Mouse (Mus musculus) left cerebral cortex, adult 18-20 months (tissue): ENCODE data around the gene Il13. TPM values are rescaled to one million over a fixed set of nuclear protein-coding genes. Genes with fewer than 3 reads are reported as not detected.

Experiments used
- DNase-seq, 2 experiments: peaks; one replicate each; pipeline ENCODE4 v3.0.0; 2021 to 2022; ENCODE audit warnings: low spot score in 2 of 2, mixed read lengths in 1 of 2
- total RNA-seq, 2 experiments: library from RNA; stranded (reverse); gene quantifications; 2 replicates each; pipeline ENCODE4 v1.2.3; 2021

The Il13 gene
- total RNA-seq, 2 experiments from 2014 or later, result not detected

GRCm38 (mm10) chr11:53585510-53585909 is 49.0 kb downstream of the Il13 start:
- DNase-seq, result no peak

GRCm38 (mm10) chr11:53584849-53585248 is 49.7 kb downstream of the Il13 start:
- peak in 1 of 2 experiments; percentile 13 for DNase-seq

- no peak for DNase-seq
These were observed 51.4 kb downstream of the Il13 start for GRCm38 (mm10) chr11:53583151-53583550.

Other genes starting within 250 kb of the Il13 start
- gene Leap2, start 211.5 kb downstream of the Il13 start, total RNA-seq, result not detected
- 100 to 1,000 TPM; 415 to 443 TPM for gene Uqcrq, start 203.9 kb downstream of the Il13 start, total RNA-seq
- gene Gdf9, start 203.7 kb downstream of the Il13 start, total RNA-seq, result under 1 TPM; 0.73 to 0.79 TPM
- under 1 TPM; 0.14 to 0.26 TPM for gene Gm10447, start 177.6 kb downstream of the Il13 start, total RNA-seq
- gene Shroom1, start 177.5 kb downstream of the Il13 start, total RNA-seq, result 1 to 10 TPM; 5.4 to 5.6 TPM
- gene Gm9837, start 164.2 kb downstream of the Il13 start, total RNA-seq, result not detected
- gene Gm9945, start 154.5 kb downstream of the Il13 start, total RNA-seq, result 1 to 10 TPM; 2.0 to 2.1 TPM
- 10 to 100 TPM; 61.7 to 78.5 TPM for gene Sowaha, start 154.4 kb downstream of the Il13 start, total RNA-seq
- 100 to 1,000 TPM; 288 to 309 TPM for gene Sept8, start 115.4 kb downstream of the Il13 start, total RNA-seq
- gene Kif3a, start 67.3 kb downstream of the Il13 start, total RNA-seq, result 100 to 1,000 TPM; 118 to 119 TPM
- gene Il4, start 16.0 kb downstream of the Il13 start, total RNA-seq, result not detected
- 10 to 100 TPM; 11.1 to 13.1 TPM for gene Rad50, start 72.6 kb upstream of the Il13 start, total RNA-seq
- gene Il5, start 86.1 kb upstream of the Il13 start, total RNA-seq, result not detected
- gene Irf1, start 135.3 kb upstream of the Il13 start, total RNA-seq, result 1 to 10 TPM; 7.8 to 8.3 TPM
- under 1 TPM; 0.63 to 0.84 TPM for gene Gm17334, start 138.5 kb upstream of the Il13 start, total RNA-seq
- gene Gm12216, start 224.6 kb upstream of the Il13 start, total RNA-seq, result 1 to 10 TPM; 2.0 to 2.9 TPM